Mouse (Mus musculus): ENCODE measurements around the gene F830045P16Rik.

- no peak for TF ChIP-seq CTCF (IDR thresholded peaks at IDR 0.05)
- TF ChIP-seq EP300 (IDR thresholded peaks at IDR 0.05): no peak
Measured at GRCm38 (mm10) chr2:129539175-129539574, 2.8 kb upstream of the F830045P16Rik start.

All from lung, postnatal 0 days (tissue).